ENCODE assay signal across 8 mouse cellular contexts in genomic region chr1:51288755-51289619, GRCm38 (mm10). TPM values are rescaled to one million over a fixed set of nuclear protein-coding genes. Genes with fewer than 3 reads are reported as not detected.
DNase-seq lines count a peak whose midpoint lies in the region; ATAC-seq and TF ChIP-seq lines count a peak whose summit lies in the region.

Gene Cavin2 (plus strand): TSS chr1:51289126.

- H3K36me3 ChIP-seq in erythroblast, embryonic 14.5 days (ENCODE audit: control insufficient read depth) = no peaks in the 10 kb centered on the region
- H3K36me3 ChIP-seq in heart, postnatal 0 days (replicated peaks; ENCODE audit: control insufficient read depth, insufficient read depth, low read length) = peaks cover 13% of the 10 kb centered on the region; the same call in 1 of the 2 replicates
- H3K36me3 ChIP-seq in midbrain, embryonic 16.5 days (ENCODE audit: control insufficient read depth, insufficient read depth, low read length) = no peaks in the 10 kb centered on the region

- peak within 1 kb of the TSS; percentile 85 for H3K9ac ChIP-seq in heart, postnatal 0 days (replicated peaks; ENCODE audit: low read depth, low read length)
- no peak within 1 kb of the TSS for H3K9ac ChIP-seq in midbrain, embryonic 16.5 days (ENCODE audit: low read depth, low read length)

- 8% methylated on average over 17 of the region's 17 CpGs for WGBS in heart, postnatal 0 days
- 28% methylated on average over 17 of the region's 17 CpGs for WGBS in large intestine, adult 2 months
- WGBS in midbrain, embryonic 16.5 days = 62% methylated on average over 17 of the region's 17 CpGs

- peak; percentile 98 for DNase-seq in heart, postnatal 0 days (ENCODE audit: low spot score)
- DNase-seq in large intestine, adult 2 months (ENCODE audit: low read depth, low spot score) = no peak
- no peak for DNase-seq in left cerebral cortex, adult 18-20 months (ENCODE audit: low spot score in 2 of 2)
- DNase-seq in cerebellum, postnatal 25 days = no peak

- peak; percentile 75 for TF ChIP-seq POLR2A in embryonic fibroblast, embryonic 13.5 days (IDR thresholded peaks at IDR 0.05; ENCODE audit: low read depth, low read length)

- peak within 1 kb of the TSS; percentile 89 for H3K27ac ChIP-seq in embryonic fibroblast, embryonic 13.5 days (ENCODE audit: insufficient read depth, low read length)
- H3K27ac ChIP-seq in heart, postnatal 0 days (ENCODE audit: low read depth) = peak within 1 kb of the TSS; percentile 99
- H3K27ac ChIP-seq in midbrain, embryonic 16.5 days (ENCODE audit: low read length) = peak within 1 kb of the TSS; percentile 5; the same call in 1 of the 2 replicates

- TF ChIP-seq EP300 in heart, postnatal 0 days (IDR thresholded peaks at IDR 0.05; ENCODE audit: low read depth) = peak; percentile 88; the same call in 1 of the 2 replicates

- no peaks in the 10 kb centered on the region for H3K27me3 ChIP-seq in erythroblast, embryonic 14.5 days (ENCODE audit: control insufficient read depth)
- no peaks in the 10 kb centered on the region for H3K27me3 ChIP-seq in heart, postnatal 0 days (ENCODE audit: control insufficient read depth, insufficient read depth, low read length)
- no peaks in the 10 kb centered on the region for H3K27me3 ChIP-seq in midbrain, embryonic 16.5 days (ENCODE audit: control insufficient read depth, insufficient read depth, low read depth, low read length)

- H3K4me3 ChIP-seq in erythroblast, embryonic 14.5 days (replicated peaks) = peak within 1 kb of the TSS; percentile 5
- peak within 1 kb of the TSS; percentile 48 for H3K4me3 ChIP-seq in embryonic fibroblast, embryonic 13.5 days (ENCODE audit: insufficient read depth, low read length)
- peak within 1 kb of the TSS; percentile 70 for H3K4me3 ChIP-seq in heart, postnatal 0 days (ENCODE audit: low read depth, low read length)
- H3K4me3 ChIP-seq in midbrain, embryonic 16.5 days (ENCODE audit: low read depth, low read length) = no peak within 1 kb of the TSS

- no peaks in the 10 kb centered on the region for H3K9me3 ChIP-seq in erythroblast, embryonic 14.5 days (ENCODE audit: control insufficient read depth, low read length)
- no peaks in the 10 kb centered on the region for H3K9me3 ChIP-seq in heart, postnatal 0 days (replicated peaks; ENCODE audit: control insufficient read depth, low read length)
- no peaks in the 10 kb centered on the region for H3K9me3 ChIP-seq in midbrain, embryonic 16.5 days (replicated peaks; ENCODE audit: control insufficient read depth, low read length, poor library complexity, severe bottlenecking)

- ATAC-seq in erythroblast, adult 5-6 weeks (replicated peaks; ENCODE audit: low FRiP score, poor library complexity, severe bottlenecking) = no peak
- ATAC-seq in heart, postnatal 0 days (ENCODE audit: insufficient read depth, low read depth) = peak; percentile 90
- peak; percentile 56 for ATAC-seq in midbrain, embryonic 16.5 days

- no peaks in the 10 kb centered on the region for H3K4me1 ChIP-seq in erythroblast, embryonic 14.5 days (ENCODE audit: control insufficient read depth)
- H3K4me1 ChIP-seq in embryonic fibroblast, embryonic 13.5 days (ENCODE audit: control insufficient read depth, insufficient read depth, low read length) = peaks cover 10% of the 10 kb centered on the region; the same call in 1 of the 2 replicates
- peaks cover 25% of the 10 kb centered on the region for H3K4me1 ChIP-seq in heart, postnatal 0 days (ENCODE audit: control insufficient read depth, insufficient read depth)
- H3K4me1 ChIP-seq in midbrain, embryonic 16.5 days (ENCODE audit: control insufficient read depth, insufficient read depth, low read length) = no peaks in the 10 kb centered on the region

- peak within 1 kb of the TSS; percentile 73 for H3K4me2 ChIP-seq in heart, postnatal 0 days (ENCODE audit: low read depth, low read length)
- no peak within 1 kb of the TSS for H3K4me2 ChIP-seq in midbrain, embryonic 16.5 days (ENCODE audit: low read length)

- TF ChIP-seq CTCF in embryonic fibroblast, embryonic 13.5 days (IDR thresholded peaks at IDR 0.05; ENCODE audit: borderline replicate concordance, insufficient read depth, low read length) = no peak
- peak; percentile 49 for TF ChIP-seq CTCF in heart, postnatal 0 days (IDR thresholded peaks at IDR 0.05; ENCODE audit: low read depth)

RNA-seq across cellular contexts. Expression of gene Cavin2, which starts in this region (rescaled TPM):
- 0.04 and 0.05 TPM in 2 replicates for polyA plus RNA-seq in erythroblast, embryonic 14.5 days (2012)
- 0.42 and 0.58 TPM in 2 replicates for total RNA-seq in erythroblast, adult 5-6 weeks (2015; ENCODE audit: low replicate concordance)
- 0.70 and 1.2 TPM in 2 replicates for total RNA-seq in erythroblast, adult 5-6 weeks (2017; ENCODE audit: low replicate concordance)
- polyA plus RNA-seq in embryonic fibroblast, embryonic 13.5 days (2011; ENCODE audit: insufficient read length, low read depth, missing spikeins) = 66.9 and 166 TPM in 2 replicates
- 185 and 253 TPM in 2 replicates for total RNA-seq in heart, postnatal 0 days (2014; rRNA removed; ENCODE audit: low replicate concordance)
- polyA plus RNA-seq in heart, postnatal 0 days (2015; fragmentation: Nextera tagmentation; extraction: Ambion mirVana) = 190 and 192 TPM in 2 replicates
- 14.0 and 16.0 TPM in 2 replicates for polyA plus RNA-seq in large intestine, adult 2 months (2012; rRNA removed)
- 5.6 and 6.5 TPM in 2 replicates for polyA plus RNA-seq in midbrain, embryonic 16.5 days (2015; fragmentation: Nextera tagmentation; extraction: Ambion mirVana)
- total RNA-seq in left cerebral cortex, adult 18-20 months (2021) = 1 to 10 TPM; 8.8 to 8.9 TPM

Comparison
In these comparisons a context has a peak if more than half of its experiments do, and no peak if none do; other contexts are left out.
1. RNA of gene Cavin2 (total RNA-seq): 185 to 253 TPM in heart, postnatal 0 days; 8.8 to 8.9 TPM in left cerebral cortex, adult 18-20 months and 0.42 to 1.2 TPM in erythroblast, adult 5-6 weeks; every median in the first group is over 10 times any median in the second.
2. H3K27ac ChIP-seq: peak in every context shown above with its lines; median percentile 99 in heart, postnatal 0 days; 89 in embryonic fibroblast, embryonic 13.5 days; 5 in midbrain, embryonic 16.5 days.